Mouse (Mus musculus): ENCODE measurements around the gene Psd. TPM values are rescaled to one million over a fixed set of nuclear protein-coding genes. Genes with fewer than 3 reads are reported as not detected.

Psd gene
- polyA plus RNA-seq, 1 experiment: 1.6 TPM

DNA sequence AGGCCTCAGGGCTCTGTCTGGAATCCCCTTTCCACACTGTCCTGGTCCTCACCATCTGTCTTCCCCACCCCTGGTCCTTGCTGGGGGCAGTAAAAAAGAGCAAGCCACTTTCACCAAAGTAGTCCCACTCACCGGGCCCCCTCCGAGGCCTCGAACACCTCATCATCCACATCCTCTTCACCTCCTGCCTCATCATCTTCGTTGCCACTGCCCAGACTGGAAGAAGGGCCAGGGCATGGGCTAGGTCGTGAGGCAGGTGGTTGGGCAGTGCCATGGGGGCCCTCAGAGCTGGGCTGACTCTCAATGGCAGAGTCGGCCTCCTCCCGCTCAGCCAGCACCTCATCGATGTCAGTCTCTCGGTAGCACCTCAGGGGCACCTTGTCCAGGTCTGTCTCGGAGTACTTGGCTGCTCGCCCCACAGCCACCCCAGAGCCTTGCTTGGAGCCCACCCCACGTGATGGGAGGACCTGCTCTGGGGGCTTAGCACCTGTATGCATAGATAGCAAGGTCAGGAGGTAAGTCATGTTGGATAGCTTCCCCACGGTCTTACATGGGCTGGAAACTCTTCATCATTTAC, 3.9 kb downstream of the Psd start:
- Histone ChIP-seq H3K27me3 (ENCODE audit: control insufficient read depth, insufficient read depth, low read length) (peaks cover 17% of the 10 kb centered on the region), H3K27ac (ENCODE audit: control insufficient read depth, insufficient read depth, low read length) (no peak overlapping the region), H3K36me3 (ENCODE audit: control insufficient read depth, insufficient read depth, low read length) (no peaks in the 10 kb centered on the region), H3K4me3 (ENCODE audit: control insufficient read depth, insufficient read depth, low read length) (no peak overlapping the region), H3K4me1 (replicated peaks; ENCODE audit: control insufficient read depth, insufficient read depth, low read length) (peaks cover 15% of the 10 kb centered on the region)
- TF ChIP-seq POLR2A (IDR thresholded peaks at IDR 0.05; ENCODE audit: control insufficient read depth, extremely low read depth, insufficient read depth, low read length, poor library complexity) (no peak), CTCF (IDR thresholded peaks at IDR 0.05; ENCODE audit: borderline replicate concordance, control insufficient read depth, extremely low read depth, insufficient read depth, low read length, poor library complexity) (no peak)
- 82% methylated on average over 13 of the region's 13 CpGs for WGBS
- DNase-seq: no peak

DNA sequence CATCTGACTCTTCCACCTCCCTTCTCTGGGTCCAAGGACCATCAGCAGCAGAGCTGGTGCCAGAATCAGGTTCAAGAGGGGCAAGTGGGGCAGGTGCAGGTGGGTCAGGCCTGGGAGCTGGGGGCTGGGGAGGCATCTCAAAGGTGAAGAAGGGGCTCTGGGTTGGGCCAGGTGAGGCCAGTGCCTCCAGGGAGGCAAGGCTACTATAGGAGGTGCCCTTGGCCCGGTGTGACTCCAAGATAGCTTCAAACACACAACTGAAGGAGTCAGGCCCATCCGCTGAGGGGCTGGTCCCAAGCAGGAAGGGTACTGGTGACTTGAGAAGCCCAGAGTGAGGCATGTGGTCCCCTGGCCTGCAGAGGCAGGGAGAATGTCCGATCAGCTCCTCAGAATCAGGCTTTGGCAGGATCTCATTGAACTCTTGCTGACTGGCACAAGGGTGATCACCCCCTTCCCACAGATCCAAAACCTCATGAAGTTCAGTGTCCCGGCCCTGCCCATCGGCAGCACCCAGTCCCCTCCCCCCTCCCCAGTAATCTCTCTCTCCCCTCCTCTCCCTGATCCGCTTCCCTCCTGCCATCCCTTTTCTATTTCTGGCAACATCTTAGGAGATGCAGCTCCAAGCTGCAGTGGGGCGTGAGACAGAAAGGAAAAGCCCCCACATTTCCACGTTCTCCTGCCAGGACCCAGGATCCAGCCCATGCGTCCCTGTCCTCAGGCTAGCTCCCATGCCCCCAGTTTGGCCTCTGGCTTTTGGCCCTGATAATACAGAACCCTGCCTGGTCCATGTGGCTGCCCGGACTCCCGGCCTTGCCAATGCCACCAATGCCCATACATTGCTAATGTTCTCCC, 4.6 kb downstream of the Psd start:
- Histone ChIP-seq H3K27me3 (ENCODE audit: control insufficient read depth, insufficient read depth, low read length) (peaks cover 20% of the 10 kb centered on the region), H3K27ac (ENCODE audit: control insufficient read depth, insufficient read depth, low read length) (no peak overlapping the region), H3K4me3 (ENCODE audit: control insufficient read depth, insufficient read depth, low read length) (no peak overlapping the region), H3K4me1 (replicated peaks; ENCODE audit: control insufficient read depth, insufficient read depth, low read length) (peaks cover 15% of the 10 kb centered on the region), H3K36me3 (ENCODE audit: control insufficient read depth, insufficient read depth, low read length) (no peaks in the 10 kb centered on the region)
- no peak for DNase-seq
- no peak for TF ChIP-seq CTCF (IDR thresholded peaks at IDR 0.05; ENCODE audit: borderline replicate concordance, control insufficient read depth, extremely low read depth, insufficient read depth, low read length, poor library complexity)
- 76% methylated on average over 11 of the region's 11 CpGs for WGBS

DNA sequence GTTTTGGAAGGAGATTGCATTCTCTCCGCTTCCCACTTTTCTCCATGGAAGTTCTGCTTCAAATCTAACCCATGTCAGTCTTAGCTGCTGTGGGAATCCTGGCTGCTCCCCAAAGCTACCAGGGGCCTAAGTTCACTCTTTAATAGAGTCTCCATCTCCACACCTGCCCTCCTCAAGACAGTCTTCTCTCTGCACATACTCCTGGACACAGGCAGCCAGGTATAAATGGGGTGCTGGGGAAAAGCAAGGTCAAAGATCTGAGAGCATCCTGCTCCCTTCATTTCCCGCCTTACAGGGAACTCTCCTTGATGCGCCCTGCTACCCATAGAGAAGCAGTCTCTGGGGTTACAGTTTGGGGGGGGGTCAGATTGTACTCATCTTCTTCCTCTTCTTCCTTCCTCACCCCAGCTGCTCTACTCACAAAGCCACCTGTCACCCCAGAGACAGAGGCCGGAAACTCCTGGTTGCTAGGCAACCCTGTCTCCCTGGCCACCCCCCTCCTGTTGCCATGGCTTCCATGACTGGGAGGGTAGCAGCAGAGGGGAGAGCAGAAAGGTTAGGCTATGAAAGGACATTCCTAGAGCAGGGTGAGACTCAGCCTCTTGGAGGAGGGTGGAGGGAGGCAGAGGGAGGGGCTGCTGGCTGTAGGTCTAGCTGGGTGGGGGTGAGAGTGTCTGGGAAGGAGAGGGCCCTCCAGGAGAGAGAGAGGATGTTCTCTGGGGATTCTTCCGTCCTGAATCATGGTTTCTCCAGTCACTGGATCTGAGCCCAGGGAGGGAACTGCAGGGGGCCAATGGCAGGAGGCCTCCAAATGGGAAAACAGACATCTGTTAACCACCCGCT, 5.6 kb downstream of the Psd start:
- Histone ChIP-seq H3K27ac (ENCODE audit: control insufficient read depth, insufficient read depth, low read length) (no peak overlapping the region), H3K36me3 (ENCODE audit: control insufficient read depth, insufficient read depth, low read length) (no peaks in the 10 kb centered on the region), H3K4me1 (replicated peaks; ENCODE audit: control insufficient read depth, insufficient read depth, low read length) (peaks cover 9% of the 10 kb centered on the region), H3K4me3 (ENCODE audit: control insufficient read depth, insufficient read depth, low read length) (no peak overlapping the region), H3K27me3 (ENCODE audit: control insufficient read depth, insufficient read depth, low read length) (peaks cover 29% of the 10 kb centered on the region)
- 22% methylated on average over 6 of the region's 6 CpGs for WGBS
- DNase-seq: peak; percentile 72
- TF ChIP-seq CTCF (IDR thresholded peaks at IDR 0.05; ENCODE audit: borderline replicate concordance, control insufficient read depth, extremely low read depth, insufficient read depth, low read length, poor library complexity) (no peak), POLR2A (IDR thresholded peaks at IDR 0.05; ENCODE audit: control insufficient read depth, extremely low read depth, insufficient read depth, low read length, poor library complexity) (no peak)

DNA sequence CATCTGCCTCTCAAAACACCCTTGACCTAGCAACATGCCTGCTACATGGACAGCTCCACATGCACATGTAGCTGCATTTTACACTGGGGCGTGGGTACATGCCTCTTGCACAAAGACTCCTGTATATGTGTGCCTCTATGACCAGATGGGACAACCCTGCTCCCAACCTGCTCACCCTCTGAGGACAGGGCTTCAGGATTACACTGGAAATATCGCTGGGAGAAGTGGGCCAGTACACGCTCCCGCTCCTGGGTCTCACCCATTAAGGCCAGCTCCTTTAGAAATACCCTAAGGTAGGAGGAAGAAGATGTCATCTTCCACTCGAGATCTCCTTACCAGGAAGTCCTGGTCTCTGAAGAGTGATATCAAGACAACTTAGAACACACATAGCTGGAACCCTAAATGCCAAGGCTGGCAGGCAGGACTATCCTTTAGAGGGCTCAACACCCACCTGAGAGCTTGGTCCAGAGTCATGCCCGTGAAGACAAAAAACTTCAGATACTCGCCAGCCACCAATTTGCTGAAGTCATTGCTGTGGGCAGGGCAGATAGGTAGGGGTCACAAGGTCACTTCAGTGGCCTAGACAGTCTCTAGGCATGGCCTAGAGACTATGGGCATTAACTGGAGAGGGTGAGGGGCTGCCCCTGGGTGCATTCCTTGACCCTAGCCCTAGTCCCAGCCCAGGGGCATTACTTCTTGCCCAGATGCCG, 6.7 kb downstream of the Psd start:
- Histone ChIP-seq H3K4me1 (replicated peaks; ENCODE audit: control insufficient read depth, insufficient read depth, low read length) (peaks cover 9% of the 10 kb centered on the region), H3K27me3 (ENCODE audit: control insufficient read depth, insufficient read depth, low read length) (peaks cover 31% of the 10 kb centered on the region), H3K4me3 (ENCODE audit: control insufficient read depth, insufficient read depth, low read length) (no peak overlapping the region), H3K36me3 (ENCODE audit: control insufficient read depth, insufficient read depth, low read length) (no peaks in the 10 kb centered on the region), H3K27ac (ENCODE audit: control insufficient read depth, insufficient read depth, low read length) (no peak overlapping the region)
- no peak for DNase-seq
- TF ChIP-seq CTCF (IDR thresholded peaks at IDR 0.05; ENCODE audit: borderline replicate concordance, control insufficient read depth, extremely low read depth, insufficient read depth, low read length, poor library complexity) (no peak), POLR2A (IDR thresholded peaks at IDR 0.05; ENCODE audit: control insufficient read depth, extremely low read depth, insufficient read depth, low read length, poor library complexity) (no peak)
- 73% methylated on average over 8 of the region's 8 CpGs for WGBS

DNA sequence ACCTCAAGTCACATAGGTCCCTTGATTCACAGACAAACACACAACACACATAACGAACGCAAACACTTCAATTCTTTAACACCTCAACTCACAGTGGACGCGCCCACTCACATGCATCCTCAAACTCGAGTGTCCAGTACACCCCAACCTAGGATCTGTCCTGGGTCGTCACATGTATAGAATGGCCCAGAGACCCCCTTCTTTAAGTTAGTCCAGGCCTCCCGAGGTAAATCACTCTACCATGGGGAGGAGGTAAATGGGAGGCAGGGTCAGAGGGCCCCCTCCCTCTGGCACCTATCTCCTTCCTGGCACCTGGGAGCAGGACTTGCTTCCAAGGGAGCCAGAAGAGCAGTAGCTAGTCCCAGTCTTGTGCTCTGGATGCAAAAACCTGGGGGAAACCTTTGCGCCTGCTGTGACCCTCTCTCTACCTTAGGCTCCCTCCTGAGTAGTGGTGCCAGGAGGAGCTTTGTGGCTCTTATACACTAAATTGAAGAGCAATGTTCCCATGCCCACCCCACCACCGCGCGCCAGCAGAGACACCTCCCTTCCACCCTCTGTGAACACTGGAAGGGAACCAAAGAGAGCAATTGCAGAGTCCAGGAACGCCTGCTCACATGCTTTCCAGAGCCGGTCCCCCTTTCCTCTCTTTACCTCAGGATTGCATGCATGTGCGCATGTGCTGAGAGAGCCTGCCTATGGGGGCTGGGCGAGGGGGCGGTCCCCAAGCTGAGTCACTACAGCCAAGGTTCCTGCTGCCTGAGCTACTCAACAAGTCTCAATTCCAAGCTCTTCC, 8.2 kb downstream of the Psd start:
- TF ChIP-seq CTCF (IDR thresholded peaks at IDR 0.05; ENCODE audit: borderline replicate concordance, control insufficient read depth, extremely low read depth, insufficient read depth, low read length, poor library complexity) (no peak), POLR2A (IDR thresholded peaks at IDR 0.05; ENCODE audit: control insufficient read depth, extremely low read depth, insufficient read depth, low read length, poor library complexity) (no peak)
- Histone ChIP-seq H3K27ac (ENCODE audit: control insufficient read depth, insufficient read depth, low read length) (no peak overlapping the region), H3K36me3 (ENCODE audit: control insufficient read depth, insufficient read depth, low read length) (no peaks in the 10 kb centered on the region), H3K27me3 (ENCODE audit: control insufficient read depth, insufficient read depth, low read length) (peaks cover 31% of the 10 kb centered on the region), H3K4me1 (replicated peaks; ENCODE audit: control insufficient read depth, insufficient read depth, low read length) (peaks cover 9% of the 10 kb centered on the region), H3K4me3 (ENCODE audit: control insufficient read depth, insufficient read depth, low read length) (no peak overlapping the region)
- DNase-seq: no peak
- 22% methylated on average over 16 of the region's 16 CpGs for WGBS
